Mouse (Mus musculus): ENCODE measurements around the gene Inpp5f. TPM values are rescaled to one million over a fixed set of nuclear protein-coding genes. Genes with fewer than 3 reads are reported as not detected.
A peak's percentile ranks its signal among the peaks of the same experiment; 100 is the strongest.
"Not testable (repeated sequence)": the region's sequence is repeated elsewhere in the genome, so short reads cannot be mapped to it uniquely, and the experiment has no call there.

Inpp5f gene
- 16.7 and 18.6 TPM in 2 replicates for polyA plus RNA-seq (2014; fragmentation: Nextera tagmentation; extraction: Ambion mirVana)

- no peaks in the 10 kb centered on the region for H3K27me3 ChIP-seq (ENCODE audit: control insufficient read depth, insufficient read depth, low read length)
- H3K4me2 ChIP-seq = peak within 1 kb of the TSS; percentile 73
- H3K36me3 ChIP-seq (ENCODE audit: control insufficient read depth, insufficient read depth, low read length) = no peaks in the 10 kb centered on the region
- peak within 1 kb of the TSS; percentile 76 for H3K9ac ChIP-seq (ENCODE audit: low read depth, low read length)
- H3K4me3 ChIP-seq (ENCODE audit: low read depth, low read length) = peak within 1 kb of the TSS; percentile 69
- ATAC-seq (replicated peaks; ENCODE audit: insufficient number of reproducible peaks, low FRiP score, low TSS enrichment) = peak; percentile 99
- H3K27ac ChIP-seq (ENCODE audit: low read depth, low read length) = peak within 1 kb of the TSS; percentile 57; the same call in 1 of the 2 replicates
- H3K9me3 ChIP-seq (replicated peaks; ENCODE audit: control insufficient read depth, low read length) = no peaks in the 10 kb centered on the region
- 3% methylated on average over 61 of the region's 68 CpGs for WGBS (ENCODE audit: insufficient replicate concordance)
- H3K4me1 ChIP-seq (ENCODE audit: control insufficient read depth, insufficient read depth, low read length) = no peaks in the 10 kb centered on the region; the same call in 1 of the 2 replicates
Observed at GRCm38 (mm10) chr7:128610897-128611798, at the start of gene Inpp5f. Inpp5f (plus strand) TSS chr7:128611328.

GRCm38 (mm10) chr7:128563373-128563772 lies 47.8 kb upstream of the Inpp5f start:
- no peak for ATAC-seq (replicated peaks; ENCODE audit: insufficient number of reproducible peaks, low FRiP score, low TSS enrichment)
- WGBS (ENCODE audit: insufficient replicate concordance) = 45% methylated on average over 4 of the region's 4 CpGs

GRCm38 (mm10) chr7:128566311-128566710 lies 44.8 kb upstream of the Inpp5f start:
- Histone ChIP-seq H3K27me3 (ENCODE audit: control insufficient read depth, insufficient read depth, low read length) (no peaks in the 10 kb centered on the region), H3K9ac (ENCODE audit: low read depth, low read length) (no peak overlapping the region), H3K9me3 (replicated peaks; ENCODE audit: control insufficient read depth, low read length) (no peaks in the 10 kb centered on the region), H3K4me3 (ENCODE audit: low read depth, low read length) (no peak overlapping the region), H3K4me2 (no peak overlapping the region), H3K36me3 (ENCODE audit: control insufficient read depth, insufficient read depth, low read length) (no peaks in the 10 kb centered on the region), H3K27ac (ENCODE audit: low read depth, low read length) (no peak overlapping the region), H3K4me1 (ENCODE audit: control insufficient read depth, insufficient read depth, low read length) (no peaks in the 10 kb centered on the region)
- 70% methylated on average over 7 of the region's 7 CpGs for WGBS (ENCODE audit: insufficient replicate concordance)
- ATAC-seq (replicated peaks; ENCODE audit: insufficient number of reproducible peaks, low FRiP score, low TSS enrichment) = no peak

More at GRCm38 (mm10) chr7:128563373-128563772, 47.8 kb upstream of the Inpp5f start:
- H3K9me3 ChIP-seq (replicated peaks; ENCODE audit: control insufficient read depth, low read length) = no peaks in the 10 kb centered on the region
- H3K4me3 ChIP-seq (ENCODE audit: low read depth, low read length) = no peak overlapping the region
- no peaks in the 10 kb centered on the region for H3K36me3 ChIP-seq (ENCODE audit: control insufficient read depth, insufficient read depth, low read length)
- H3K9ac ChIP-seq (ENCODE audit: low read depth, low read length) = no peak overlapping the region
- no peak overlapping the region for H3K27ac ChIP-seq (ENCODE audit: low read depth, low read length)
- H3K4me1 ChIP-seq (ENCODE audit: control insufficient read depth, insufficient read depth, low read length) = no peaks in the 10 kb centered on the region
- H3K4me2 ChIP-seq = no peak overlapping the region
- H3K27me3 ChIP-seq (ENCODE audit: control insufficient read depth, insufficient read depth, low read length) = no peaks in the 10 kb centered on the region

GRCm38 (mm10) chr7:128567561-128568244 lies 43.4 kb upstream of the Inpp5f start:
- Histone ChIP-seq H3K4me3 (ENCODE audit: low read depth, low read length) (no peak overlapping the region), H3K9ac (ENCODE audit: low read depth, low read length) (no peak overlapping the region), H3K27ac (ENCODE audit: low read depth, low read length) (no peak overlapping the region), H3K9me3 (replicated peaks; ENCODE audit: control insufficient read depth, low read length) (no peaks in the 10 kb centered on the region), H3K4me1 (ENCODE audit: control insufficient read depth, insufficient read depth, low read length) (no peaks in the 10 kb centered on the region), H3K36me3 (ENCODE audit: control insufficient read depth, insufficient read depth, low read length) (no peaks in the 10 kb centered on the region), H3K4me2 (no peak overlapping the region), H3K27me3 (ENCODE audit: control insufficient read depth, insufficient read depth, low read length) (no peaks in the 10 kb centered on the region)
- no peak for ATAC-seq (replicated peaks; ENCODE audit: insufficient number of reproducible peaks, low FRiP score, low TSS enrichment)
- whole genome bisulfite sequencing (ENCODE audit: insufficient replicate concordance) = 83% methylated on average over 8 of the region's 8 CpGs

GRCm38 (mm10) chr7:128569429-128569828 lies 41.7 kb upstream of the Inpp5f start:
- not testable (repeated sequence) for H3K9me3 ChIP-seq (replicated peaks; ENCODE audit: control insufficient read depth, low read length); H3K4me3 ChIP-seq (ENCODE audit: low read depth, low read length); H3K27ac ChIP-seq (ENCODE audit: low read depth, low read length); H3K9ac ChIP-seq (ENCODE audit: low read depth, low read length); H3K4me1 ChIP-seq (ENCODE audit: control insufficient read depth, insufficient read depth, low read length); ATAC-seq (replicated peaks; ENCODE audit: insufficient number of reproducible peaks, low FRiP score, low TSS enrichment); H3K36me3 ChIP-seq (ENCODE audit: control insufficient read depth, insufficient read depth, low read length); H3K4me2 ChIP-seq; H3K27me3 ChIP-seq (ENCODE audit: control insufficient read depth, insufficient read depth, low read length)
- 88% methylated on average over 2 of the region's 2 CpGs for WGBS (ENCODE audit: insufficient replicate concordance)

- no peaks in the 10 kb centered on the region for H3K4me1 ChIP-seq (ENCODE audit: control insufficient read depth, insufficient read depth, low read length)
- no peak overlapping the region for H3K4me2 ChIP-seq
- no peaks in the 10 kb centered on the region for H3K27me3 ChIP-seq (ENCODE audit: control insufficient read depth, insufficient read depth, low read length)
- H3K9me3 ChIP-seq (replicated peaks; ENCODE audit: control insufficient read depth, low read length) = no peaks in the 10 kb centered on the region
- no peak for ATAC-seq (replicated peaks; ENCODE audit: insufficient number of reproducible peaks, low FRiP score, low TSS enrichment)
- no peaks in the 10 kb centered on the region for H3K36me3 ChIP-seq (ENCODE audit: control insufficient read depth, insufficient read depth, low read length)
- no peak overlapping the region for H3K9ac ChIP-seq (ENCODE audit: low read depth, low read length)
- H3K4me3 ChIP-seq (ENCODE audit: low read depth, low read length) = no peak overlapping the region
- H3K27ac ChIP-seq (ENCODE audit: low read depth, low read length) = no peak overlapping the region
- 83% methylated on average over 8 of the region's 8 CpGs for WGBS (ENCODE audit: insufficient replicate concordance)
Observed at GRCm38 (mm10) chr7:128569987-128570656, 41.0 kb upstream of the Inpp5f start.

GRCm38 (mm10) chr7:128570657-128571056 lies 40.5 kb upstream of the Inpp5f start:
- H3K27ac ChIP-seq (ENCODE audit: low read depth, low read length); H3K4me3 ChIP-seq (ENCODE audit: low read depth, low read length); H3K4me1 ChIP-seq (ENCODE audit: control insufficient read depth, insufficient read depth, low read length); H3K36me3 ChIP-seq (ENCODE audit: control insufficient read depth, insufficient read depth, low read length); H3K27me3 ChIP-seq (ENCODE audit: control insufficient read depth, insufficient read depth, low read length); H3K9me3 ChIP-seq (replicated peaks; ENCODE audit: control insufficient read depth, low read length); H3K9ac ChIP-seq (ENCODE audit: low read depth, low read length); H3K4me2 ChIP-seq; ATAC-seq (replicated peaks; ENCODE audit: insufficient number of reproducible peaks, low FRiP score, low TSS enrichment): not testable (repeated sequence)
- 85% methylated on average over 7 of the region's 7 CpGs for WGBS (ENCODE audit: insufficient replicate concordance)

GRCm38 (mm10) chr7:128572030-128572429 lies 39.1 kb upstream of the Inpp5f start:
- H3K27me3 ChIP-seq (ENCODE audit: control insufficient read depth, insufficient read depth, low read length) = no peaks in the 10 kb centered on the region
- no peak overlapping the region for H3K9ac ChIP-seq (ENCODE audit: low read depth, low read length)
- H3K36me3 ChIP-seq (ENCODE audit: control insufficient read depth, insufficient read depth, low read length) = no peaks in the 10 kb centered on the region
- H3K4me2 ChIP-seq = no peak overlapping the region
- H3K9me3 ChIP-seq (replicated peaks; ENCODE audit: control insufficient read depth, low read length) = no peaks in the 10 kb centered on the region
- 80% methylated on average over 4 of the region's 4 CpGs for WGBS (ENCODE audit: insufficient replicate concordance)
- no peak for ATAC-seq (replicated peaks; ENCODE audit: insufficient number of reproducible peaks, low FRiP score, low TSS enrichment)
- no peak overlapping the region for H3K4me3 ChIP-seq (ENCODE audit: low read depth, low read length)
- H3K27ac ChIP-seq (ENCODE audit: low read depth, low read length) = no peak overlapping the region
- no peaks in the 10 kb centered on the region for H3K4me1 ChIP-seq (ENCODE audit: control insufficient read depth, insufficient read depth, low read length)

Measured in heart, embryonic 11.5 days (tissue).